Mouse (Mus musculus) stomach, postnatal 0 days (tissue): ENCODE data around the gene Tgfa. TPM values are rescaled to one million over a fixed set of nuclear protein-coding genes. Genes with fewer than 3 reads are reported as not detected.

Experiments used
- ATAC-seq: fragments of 200-750 bp; cut with Nextera tagmentation; 2 replicates; pipeline ENCODE4 v1.8.0; 2017; ENCODE audit not compliant: low FRiP score, low TSS enrichment
- DNase-seq: peaks from one replicate; pipeline ENCODE4 v3.0.0-alpha.2; 2016; ENCODE audit warnings: low spot score
- H3K27ac ChIP-seq: fragments of 300-500 bp; sonication (generic); replicated peaks from 2 replicates; pipeline ENCODE4 v1.5.1; 2014; ENCODE audit warnings: mild to moderate bottlenecking, control low read depth
- H3K27me3 ChIP-seq: fragments of 300-500 bp; sonication (generic); 2 replicates; pipeline ENCODE4 v1.6.1; 2014; ENCODE audit warnings: low read length; ENCODE audit not compliant: control insufficient read depth, insufficient read depth
- H3K36me3 ChIP-seq: fragments of 300-500 bp; sonication (generic); 2 replicates; pipeline ENCODE4 v1.6.1; 2014; ENCODE audit warnings: low read length, mixed read lengths; ENCODE audit not compliant: control insufficient read depth, insufficient read depth
- H3K4me1 ChIP-seq: fragments of 300-500 bp; sonication (generic); replicated peaks from 2 replicates; pipeline ENCODE4 v1.6.1; 2014; ENCODE audit warnings: antibody characterized with exemption; ENCODE audit not compliant: control insufficient read depth, insufficient read depth
- H3K4me2 ChIP-seq: fragments of 300-500 bp; sonication (generic); replicated peaks from 2 replicates; pipeline ENCODE4 v1.6.1; 2014; ENCODE audit warnings: low read depth, mild to moderate bottlenecking, control low read depth, moderate library complexity
- H3K4me3 ChIP-seq: fragments of 300-500 bp; sonication (generic); 2 replicates; pipeline ENCODE4 v1.5.1; 2014; ENCODE audit warnings: low read depth, low read length, control low read depth
- H3K9ac ChIP-seq: fragments of 300-500 bp; sonication (generic); 2 replicates; pipeline ENCODE4 v1.6.1; 2014; ENCODE audit warnings: mild to moderate bottlenecking, low read length, control low read depth, mixed read lengths
- H3K9me3 ChIP-seq: fragments of 300-500 bp; sonication (generic); 2 replicates; pipeline ENCODE4 v1.6.1; 2016; ENCODE audit warnings: low read length; ENCODE audit not compliant: control insufficient read depth
- CTCF ChIP-seq: IDR thresholded peaks from 2 replicates; pipeline ENCODE4 v1.5.1; 2016; ENCODE audit warnings: antibody characterized with exemption, low read depth, mild to moderate bottlenecking, moderate library complexity
- EP300 ChIP-seq: optimal IDR thresholded peaks from 2 replicates; pipeline ENCODE3; 2016; ENCODE audit warnings: antibody characterized with exemption
- WGBS: fragments of 180-500 bp; shearing (Covaris S2); extraction: QIAGEN DNeasy Blood & Tissue Kit; methylation state at CpG from one replicate; pipeline ENCODE4 v1.1.7; 2014; 5-methylcytosine and 5-hydroxymethylcytosine counted together
- polyA plus RNA-seq: library from polyadenylated mRNA; unstranded; fragments of >200 nt; fragmentation: Nextera tagmentation; extraction: Ambion mirVana; gene quantifications from 2 replicates; pipeline ENCODE4 v1.2.1, GENCODE M21; 2015

The Tgfa gene
- 8.7 and 9.1 TPM in 2 replicates for polyA plus RNA-seq

GRCm38 (mm10) chr6:86194941-86195932 lies at the start of gene Tgfa:
Gene Tgfa, plus strand, starts transcription at chr6:86195223.
- Histone ChIP-seq H3K27me3 (peaks cover 3% of the 10 kb centered on the region; the same call in 1 of the 2 replicates), H3K9me3 (no peaks in the 10 kb centered on the region), H3K36me3 (no peaks in the 10 kb centered on the region), H3K9ac (peak within 1 kb of the TSS; percentile 78), H3K4me1 (no peaks in the 10 kb centered on the region), H3K27ac (peak within 1 kb of the TSS; percentile 83), H3K4me3 (peak within 1 kb of the TSS; percentile 71), H3K4me2 (peak within 1 kb of the TSS; percentile 95)
- peak; percentile 87 for ATAC-seq
- peak; percentile 85 for DNase-seq
- WGBS, result under 1% methylated on average over 76 of the region's 97 CpGs
- TF ChIP-seq CTCF, result peak; percentile 71
- TF ChIP-seq EP300, result no peak

- Histone ChIP-seq H3K4me2 (no peak overlapping the region), H3K4me3 (no peak overlapping the region), H3K9me3 (no peaks in the 10 kb centered on the region), H3K36me3 (no peaks in the 10 kb centered on the region), H3K4me1 (no peaks in the 10 kb centered on the region), H3K27ac (no peak overlapping the region), H3K9ac (no peak overlapping the region), H3K27me3 (no peaks in the 10 kb centered on the region)
- 30% methylated on average over 4 of the region's 4 CpGs for WGBS
- TF ChIP-seq EP300 (no peak), CTCF (no peak)
- ATAC-seq (peak; percentile 24; the same call in 1 of the 2 replicates), DNase-seq (no peak)
Observed at GRCm38 (mm10) chr6:86148518-86148917, 46.5 kb upstream of the Tgfa start.

GRCm38 (mm10) chr6:86149001-86149400 lies 46.0 kb upstream of the Tgfa start:
- TF ChIP-seq CTCF, result no peak
- TF ChIP-seq EP300, result no peak
- no peak overlapping the region for H3K27ac ChIP-seq
- DNase-seq (no peak), ATAC-seq (no peak)
- WGBS, result 39% methylated on average over 4 of the region's 4 CpGs
- H3K36me3 ChIP-seq, result no peaks in the 10 kb centered on the region
- H3K9ac ChIP-seq, result no peak overlapping the region
- H3K9me3 ChIP-seq, result no peaks in the 10 kb centered on the region
- no peak overlapping the region for H3K4me2 ChIP-seq
- H3K4me3 ChIP-seq, result no peak overlapping the region
- no peaks in the 10 kb centered on the region for H3K27me3 ChIP-seq
- H3K4me1 ChIP-seq, result no peaks in the 10 kb centered on the region

GRCm38 (mm10) chr6:86152676-86153075 lies 42.3 kb upstream of the Tgfa start:
- Histone ChIP-seq H3K4me3 (no peak overlapping the region), H3K27me3 (no peaks in the 10 kb centered on the region), H3K36me3 (no peaks in the 10 kb centered on the region), H3K27ac (no peak overlapping the region), H3K4me1 (0 out of 2 replicates have a peak, but pooled peaks cover 4% of the 10 kb centered on the region), H3K4me2 (no peak overlapping the region), H3K9ac (no peak overlapping the region), H3K9me3 (no peaks in the 10 kb centered on the region)
- DNase-seq (no peak), ATAC-seq (no peak)
- WGBS, result 89% methylated on average over 7 of the region's 7 CpGs
- TF ChIP-seq EP300 (no peak), CTCF (no peak)

GRCm38 (mm10) chr6:86153436-86153990 lies 41.5 kb upstream of the Tgfa start:
- H3K36me3 ChIP-seq, result no peaks in the 10 kb centered on the region
- H3K4me1 ChIP-seq, result 0 out of 2 replicates have a peak, but pooled peaks cover 4% of the 10 kb centered on the region
- no peak for DNase-seq
- no peak overlapping the region for H3K27ac ChIP-seq
- H3K4me2 ChIP-seq, result no peak overlapping the region
- no peak for TF ChIP-seq EP300
- no peak for TF ChIP-seq CTCF
- no peaks in the 10 kb centered on the region for H3K9me3 ChIP-seq
- no peak overlapping the region for H3K4me3 ChIP-seq
- H3K27me3 ChIP-seq, result no peaks in the 10 kb centered on the region
- 75% methylated on average over 8 of the region's 8 CpGs for WGBS
- no peak overlapping the region for H3K9ac ChIP-seq
- no peak for ATAC-seq
